Mouse (Mus musculus) ES-E14 (cell line): ENCODE data around the gene Mybpc1. TPM values are rescaled to one million over a fixed set of nuclear protein-coding genes. Genes with fewer than 3 reads are reported as not detected.
"Not testable (repeated sequence)": the region's sequence is repeated elsewhere in the genome, so short reads cannot be mapped to it uniquely, and the experiment has no call there.

Experiments
- DNase-seq: peaks from one replicate; pipeline ENCODE4 v3.0.0-alpha.2; 2013; ENCODE audit warnings: low read depth, low spot score
- H3K27ac ChIP-seq: 2 replicates; pipeline ENCODE4 v1.5.1; 2012; ENCODE audit warnings: low read depth, mild to moderate bottlenecking, low read length, moderate library complexity, mixed read lengths; ENCODE audit not compliant: poor library complexity, insufficient read depth, severe bottlenecking
- H3K36me3 ChIP-seq: 2 replicates; pipeline ENCODE4 v1.6.1; 2012; ENCODE audit warnings: mild to moderate bottlenecking, low read length, moderate library complexity, mixed read lengths; ENCODE audit not compliant: control insufficient read depth, poor library complexity, insufficient read depth, severe bottlenecking
- H3K4me1 ChIP-seq, 2 experiments: fragments of 150-350 bp in 1 of 2; sonication (generic) in 1 of 2; 2 replicates each; pipeline ENCODE4 v1.6.1; 2012; ENCODE audit warnings: low read length in 2 of 2, mild to moderate bottlenecking in 1 of 2, mixed read lengths in 1 of 2; ENCODE audit not compliant: control insufficient read depth in 2 of 2, insufficient read depth in 2 of 2, poor library complexity in 1 of 2
- H3K4me3 ChIP-seq, 2 experiments: fragments of 150-350 bp in 1 of 2; sonication (generic) in 1 of 2; 2 replicates each; pipeline ENCODE4 v1.5.1; 2012; ENCODE audit warnings: low read length in 2 of 2, low read depth in 1 of 2, mild to moderate bottlenecking in 1 of 2, mixed read lengths in 1 of 2; ENCODE audit not compliant: insufficient read depth in 1 of 2, poor library complexity in 1 of 2, severe bottlenecking in 1 of 2
- H3K9ac ChIP-seq: 2 replicates; pipeline ENCODE4 v1.6.1; 2012; ENCODE audit warnings: low read depth, mild to moderate bottlenecking, low read length, mixed read lengths; ENCODE audit not compliant: poor library complexity, insufficient read depth, severe bottlenecking
- H3K9me3 ChIP-seq: fragments of 150-350 bp; sonication (generic); 2 replicates; pipeline ENCODE4 v1.6.1; 2012; ENCODE audit warnings: low read depth, mild to moderate bottlenecking, low read length; ENCODE audit not compliant: control insufficient read depth, insufficient read depth
- CHD2 ChIP-seq: IDR thresholded peaks from 2 replicates; pipeline ENCODE4 v1.6.1; 2014; ENCODE audit warnings: mild to moderate bottlenecking, low read depth, low read length, inconsistent platforms
- HCFC1 ChIP-seq: IDR thresholded peaks from 2 replicates; pipeline ENCODE4 v1.6.1; 2012; ENCODE audit warnings: low read length, inconsistent platforms, borderline replicate concordance; ENCODE audit not compliant: insufficient read depth
- MAFK ChIP-seq: IDR thresholded peaks from 2 replicates; pipeline ENCODE4 v1.6.1; 2014; ENCODE audit warnings: mild to moderate bottlenecking, low read depth, low read length, inconsistent platforms; ENCODE audit not compliant: insufficient read depth
- ZC3H11A ChIP-seq: IDR thresholded peaks from 2 replicates; pipeline ENCODE4 v1.6.1; 2012; ENCODE audit warnings: low read depth, mild to moderate bottlenecking, inconsistent platforms, low read length, borderline replicate concordance
- ZNF384 ChIP-seq: IDR thresholded peaks from 2 replicates; pipeline ENCODE4 v1.6.1; 2012; ENCODE audit warnings: low read depth, low read length, inconsistent platforms
- in situ Hi-C, 2 experiments: fragments of 600-800 bp; cut with MboI; formaldehyde crosslinking; loops; one replicate each; pipeline ENCODE4 v1.15.1; 2025; ENCODE audit warnings: low sequenced_read_pairs in 2 of 2, inconsistent platforms in 1 of 2; ENCODE audit not compliant: unreplicated experiment in 2 of 2
- total RNA-seq: library from RNA; depleted of rRNA; stranded (reverse); fragments of 300-350 nt; gene quantifications from 2 replicates; pipeline ENCODE4 v1.2.3, GENCODE M21; 2012

The Mybpc1 gene
- total RNA-seq, 1 experiment = 1.7 TPM

DNA sequence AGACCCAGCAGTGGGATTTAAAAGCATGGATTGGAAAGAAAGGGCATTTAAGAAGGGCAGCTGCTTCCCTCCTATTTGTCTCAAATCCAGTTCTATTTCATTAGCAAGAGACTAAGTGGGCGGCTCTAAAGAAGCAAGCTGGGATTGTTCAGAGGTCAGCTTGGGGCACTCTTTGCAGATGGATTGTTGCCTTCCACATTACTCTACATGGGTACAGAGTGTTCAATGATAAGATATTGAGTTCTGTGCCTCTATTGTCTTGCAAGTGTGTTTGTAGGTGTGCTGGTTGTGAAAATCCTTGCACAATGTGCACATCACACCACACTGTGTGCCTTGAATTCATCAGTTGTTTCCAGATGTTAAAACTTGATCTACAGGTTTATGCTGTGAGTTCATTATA, 81.7 kb downstream of the Mybpc1 start:
- no peaks in the 10 kb centered on the region for H3K9me3 ChIP-seq
- DNase-seq = no peak
- no peak overlapping the region for H3K4me3 ChIP-seq
- H3K36me3 ChIP-seq = no peaks in the 10 kb centered on the region
- no peak overlapping the region for H3K27ac ChIP-seq
- no peak overlapping the region for H3K9ac ChIP-seq
- 0 out of 4 replicates have a peak, but pooled peaks cover 0 to 1% of the 10 kb centered on the region in 2 experiments for H3K4me1 ChIP-seq
- in situ Hi-C loops = no loop called here
- no peak for TF ChIP-seq MAFK
- TF ChIP-seq ZNF384 = no peak
- no peak for TF ChIP-seq ZC3H11A
- no peak for TF ChIP-seq CHD2
- TF ChIP-seq HCFC1 = no peak

- in situ Hi-C loops = no loop called here
- H3K9ac ChIP-seq = no peak overlapping the region
- no peak overlapping the region for H3K27ac ChIP-seq
- H3K9me3 ChIP-seq = no peaks in the 10 kb centered on the region
- no peak overlapping the region for H3K4me3 ChIP-seq
- no peak for TF ChIP-seq HCFC1
- TF ChIP-seq ZNF384 = no peak
- TF ChIP-seq ZC3H11A = no peak
- TF ChIP-seq MAFK = no peak
- TF ChIP-seq CHD2 = no peak
- DNase-seq = no peak
- H3K36me3 ChIP-seq = no peaks in the 10 kb centered on the region
- 0 out of 4 replicates have a peak, but pooled peaks cover 0 to 1% of the 10 kb centered on the region in 2 experiments for H3K4me1 ChIP-seq
Measured at GRCm38 (mm10) chr10:88522795-88523194, 82.2 kb downstream of the Mybpc1 start.

- H3K9me3 ChIP-seq, H3K4me3 ChIP-seq, H3K36me3 ChIP-seq, in situ Hi-C loops, H3K27ac ChIP-seq, H3K9ac ChIP-seq, DNase-seq, H3K4me1 ChIP-seq: not testable (repeated sequence)
Measured at GRCm38 (mm10) chr10:88515049-88515448, 89.9 kb downstream of the Mybpc1 start.

GRCm38 (mm10) chr10:88514495-88514894, 90.5 kb downstream of the Mybpc1 start:
- in situ Hi-C loops = no loop called here
- H3K9me3 ChIP-seq = no peaks in the 10 kb centered on the region
- H3K4me3 ChIP-seq = no peak overlapping the region
- peak overlapping the region; percentile 0; the same call in 1 of the 2 replicates for H3K27ac ChIP-seq
- no peak overlapping the region for H3K9ac ChIP-seq
- H3K36me3 ChIP-seq = no peaks in the 10 kb centered on the region
- H3K4me1 ChIP-seq = peaks cover 2 to 3% of the 10 kb centered on the region in 2 experiments; a peak in 3 of 4 replicates
- no peak for TF ChIP-seq ZNF384
- no peak for TF ChIP-seq CHD2
- no peak for TF ChIP-seq ZC3H11A
- TF ChIP-seq HCFC1 = no peak
- peak; percentile 96 for TF ChIP-seq MAFK
- peak; percentile 58 for DNase-seq

- no peak overlapping the region; the same call in 1 of the 2 replicates for H3K9ac ChIP-seq
- H3K4me3 ChIP-seq = no peak overlapping the region
- TF ChIP-seq ZC3H11A = no peak
- TF ChIP-seq MAFK = peak; percentile 39; the same call in 1 of the 2 replicates
- in situ Hi-C loops = no loop called here
- peak overlapping the region; percentile 18; the same call in 1 of the 2 replicates for H3K27ac ChIP-seq
- H3K9me3 ChIP-seq = no peaks in the 10 kb centered on the region
- peaks cover 2 to 3% of the 10 kb centered on the region in 2 experiments; a peak in 3 of 4 replicates for H3K4me1 ChIP-seq
- peak; percentile 33 for DNase-seq
- H3K36me3 ChIP-seq = no peaks in the 10 kb centered on the region
Measured at GRCm38 (mm10) chr10:88513574-88514135, 91.3 kb downstream of the Mybpc1 start.
